10 mouse cellular contexts compared by ENCODE assay signal in genomic region chr17:35695289-35695688, GRCm38 (mm10). TPM values are rescaled to one million over a fixed set of nuclear protein-coding genes. Genes with fewer than 3 reads are reported as not detected.
DNase-seq lines count a peak whose midpoint lies in the region; ATAC-seq and TF ChIP-seq lines count a peak whose summit lies in the region.
"Had no signal": no experiment of that assay in that cellular context is flagged by ENCODE, and none has a peak within 500 bp of the region (broad histone marks: within the 10 kb centered on the region; RNA-seq: fewer than 3 reads in every experiment).

No protein-coding gene starts in this region.

- no peak for ATAC-seq in erythroid progenitor cell, adult 5-6 weeks (replicated peaks; ENCODE audit: low FRiP score, poor library complexity, severe bottlenecking)

- no peak for TF ChIP-seq POLR2A in CH12.LX (IDR thresholded peaks at IDR 0.05; ENCODE audit: low read depth, low read length)

- H3K36me3 ChIP-seq in CH12.LX (replicated peaks in 1 of 2; ENCODE audit: control insufficient read depth in 1 of 2, insufficient read depth in 1 of 2, low read length in 1 of 2) = peaks cover 2 to 5% of the 10 kb centered on the region in 2 experiments

- no peak for TF ChIP-seq EP300 in CH12.LX (IDR thresholded peaks at IDR 0.05; ENCODE audit: low read length)

- peaks cover 5 to 19% of the 10 kb centered on the region in 2 experiments; a peak in 3 of 4 replicates for H3K4me1 ChIP-seq in CH12.LX (ENCODE audit: control insufficient read depth in 1 of 2, insufficient read depth in 2 of 2)

- no peak overlapping the region for H3K4me2 ChIP-seq in CH12.LX (ENCODE audit: insufficient read depth, low read depth, poor library complexity, severe bottlenecking)

- TF ChIP-seq CTCF in layer of hippocampus, adult 2 months (conservative IDR thresholded peaks at IDR 0.05) = peak; percentile 78
- peak; percentile 14 to 54; a peak in 3 of 4 replicates for TF ChIP-seq CTCF in CH12.LX (conservative IDR thresholded peaks at IDR 0.05 in 1 of 2, IDR thresholded peaks at IDR 0.05 in 1 of 2; ENCODE audit: low read depth in 2 of 2, low read length in 2 of 2)

- H3K4me3 ChIP-seq in layer of hippocampus, adult 2 months = no peak overlapping the region
- no peak overlapping the region for H3K4me3 ChIP-seq in CH12.LX (replicated peaks in 1 of 3; ENCODE audit: low read depth in 2 of 3, low read length in 2 of 3, poor library complexity in 1 of 3)
- H3K4me3 ChIP-seq: erythroblast, embryonic 14.5 days had no signal

- peaks cover 5% of the 10 kb centered on the region for H3K9me3 ChIP-seq in CH12.LX (replicated peaks; ENCODE audit: low read length)

- TF ChIP-seq RAD21 in CH12.LX (IDR thresholded peaks at IDR 0.05; ENCODE audit: low read depth, low read length) = peak; percentile 10

- no peak overlapping the region for H3K27ac ChIP-seq in layer of hippocampus, adult 2 months
- no peak overlapping the region for H3K27ac ChIP-seq in CH12.LX (ENCODE audit: insufficient read depth, low read depth)

- in situ Hi-C loops in CH12.LX (cut with MboI; ENCODE audit: low pct_ligation_motif_present, low pct_unique_long_range_greater_than_20kb, low sequenced_read_pairs) = no loop called here

- dilution Hi-C loops in CH12.LX (cut with MboI; ENCODE audit: extremely low pct_ligation_motif_present, extremely low pct_unique_long_range_greater_than_20kb, low sequenced_read_pairs) = no loop called here

- H3K9ac ChIP-seq in CH12.LX (ENCODE audit: insufficient read depth, low read depth) = no peak overlapping the region

- H3K79me2 ChIP-seq in CH12.LX (replicated peaks; ENCODE audit: control insufficient read depth, extremely low read depth, insufficient read depth, poor library complexity, severe bottlenecking) = no peaks in the 10 kb centered on the region

- H3K27me3 ChIP-seq in CH12.LX (replicated peaks) = peaks cover 40% of the 10 kb centered on the region

- DNase-seq in adrenal gland, postnatal 25 days = peak; percentile 17
- DNase-seq in adrenal gland, postnatal 10 days = no peak
- DNase-seq in layer of hippocampus, adult 2 months (ENCODE audit: low spot score in 2 of 2) = no peak
- no peak for DNase-seq in layer of hippocampus, adult 9-10 months (ENCODE audit: low spot score)
- DNase-seq in CH12.LX (ENCODE audit: extremely low read depth) = peak; percentile 45
- peak; percentile 69 to 70 for DNase-seq in kidney, postnatal 25 days
- DNase-seq in ovary, postnatal 14 days (ENCODE audit: low spot score) = no peak

TF ChIP-seq in CH12.LX, 34 proteins besides CTCF, POLR2A, EP300 and RAD21:
- TF ChIP-seq MAZ (IDR thresholded peaks at IDR 0.05; ENCODE audit: low read depth, low read length) (no peak), SMC3 (IDR thresholded peaks at IDR 0.05; ENCODE audit: low read depth, low read length) (peak; percentile 30; the same call in 1 of the 2 replicates)

RNA-seq across cellular contexts. Expression of gene Ddr1, which starts 9.1 kb away (rescaled TPM):
- 41.7 and 54.6 TPM in 2 replicates for total RNA-seq in adrenal gland, postnatal 25 days (2021)
- total RNA-seq in adrenal gland, postnatal 10 days (2021) = 10 to 100 TPM; 33.7 to 39.6 TPM
- 10 to 100 TPM; 54.3 to 61.0 TPM for total RNA-seq in layer of hippocampus, adult 2 months (2021)
- 3.5 and 3.6 TPM in 2 replicates for total RNA-seq in CH12.LX (2012; rRNA removed)
- total RNA-seq in CH12.LX (2014; rRNA removed) = 0.83 and 1.3 TPM in 2 replicates
- 3.0 and 3.1 TPM in 2 replicates for polyA plus RNA-seq in CH12.LX (2012; ENCODE audit: insufficient read length, low read depth)
- not detected in 2 replicates for total RNA-seq in erythroid progenitor cell, adult 5-6 weeks (2015; ENCODE audit: low replicate concordance)
- total RNA-seq in erythroid progenitor cell, adult 5-6 weeks (2017; ENCODE audit: low replicate concordance) = 0.26 TPM in 1 of 2 replicates, not detected in the other
- polyA plus RNA-seq: erythroblast, embryonic 14.5 days had no signal

RNA-seq across cellular contexts. Expression of gene Gtf2h4, which starts 21.8 kb away (rescaled TPM):
- 22.4 and 26.9 TPM in 2 replicates for total RNA-seq in adrenal gland, postnatal 25 days (2021)
- 10 to 100 TPM; 27.6 to 32.2 TPM for total RNA-seq in adrenal gland, postnatal 10 days (2021)
- 10 to 100 TPM; 29.9 to 35.3 TPM for total RNA-seq in layer of hippocampus, adult 2 months (2021)
- 51.7 and 55.7 TPM in 2 replicates for total RNA-seq in CH12.LX (2012; rRNA removed)
- 35.3 and 40.7 TPM in 2 replicates for total RNA-seq in CH12.LX (2014; rRNA removed)
- polyA plus RNA-seq in CH12.LX (2012; ENCODE audit: insufficient read length, low read depth) = 40.0 and 40.4 TPM in 2 replicates
- total RNA-seq in erythroid progenitor cell, adult 5-6 weeks (2015; ENCODE audit: low replicate concordance) = 1.1 and 2.5 TPM in 2 replicates
- 3.6 and 6.3 TPM in 2 replicates for total RNA-seq in erythroid progenitor cell, adult 5-6 weeks (2017; ENCODE audit: low replicate concordance)

RNA-seq across cellular contexts. Expression of gene Vars2, which starts 27.9 kb away (rescaled TPM):
- total RNA-seq in adrenal gland, postnatal 25 days (2021) = 41.5 and 65.4 TPM in 2 replicates
- 10 to 100 TPM; 49.2 to 66.4 TPM for total RNA-seq in adrenal gland, postnatal 10 days (2021)
- total RNA-seq in layer of hippocampus, adult 2 months (2021) = 10 to 100 TPM; 32.4 to 47.3 TPM
- total RNA-seq in CH12.LX (2012; rRNA removed) (26.3 and 30.3 TPM in 2 replicates), CH12.LX (2014; rRNA removed) (14.0 and 16.5 TPM in 2 replicates)
- polyA plus RNA-seq in CH12.LX (2012; ENCODE audit: insufficient read length, low read depth) = 23.0 and 26.6 TPM in 2 replicates
- total RNA-seq in erythroid progenitor cell, adult 5-6 weeks (2015; ENCODE audit: low replicate concordance) = 2.5 TPM in 1 of 2 replicates, not detected in the other
- 0.23 and 0.77 TPM in 2 replicates for total RNA-seq in erythroid progenitor cell, adult 5-6 weeks (2017; ENCODE audit: low replicate concordance)

RNA-seq across cellular contexts. Expression of gene Mucl3, which starts 51.8 kb away (rescaled TPM):
- not detected in 2 replicates for total RNA-seq in adrenal gland, postnatal 25 days (2021)
- total RNA-seq in adrenal gland, postnatal 10 days (2021) = not detected
- not detected for total RNA-seq in layer of hippocampus, adult 2 months (2021)
- 0.80 and 1.3 TPM in 2 replicates for total RNA-seq in CH12.LX (2012; rRNA removed)
- 0.08 and 0.11 TPM in 2 replicates for total RNA-seq in CH12.LX (2014; rRNA removed)
- polyA plus RNA-seq in CH12.LX (2012; ENCODE audit: insufficient read length, low read depth) = 0.34 TPM in 2 replicates
- total RNA-seq in erythroid progenitor cell, adult 5-6 weeks (2015; ENCODE audit: low replicate concordance) = not detected in 2 replicates
- not detected in 2 replicates for total RNA-seq in erythroid progenitor cell, adult 5-6 weeks (2017; ENCODE audit: low replicate concordance)
- total RNA-seq: layer of hippocampus, adult 18-20 months had no signal
- polyA plus RNA-seq: erythroblast, embryonic 14.5 days had no signal

Comparison
In these comparisons a context has a peak if more than half of its experiments do, and no peak if none do; other contexts are left out.
1. DNase-seq: peak in adrenal gland, postnatal 25 days (single experiment), CH12.LX (single experiment) and kidney, postnatal 25 days (2 of 2); none in adrenal gland, postnatal 10 days (single experiment), layer of hippocampus, adult 2 months (0 of 2), layer of hippocampus, adult 9-10 months (single experiment) and ovary, postnatal 14 days (single experiment).
2. RNA of gene Vars2, which starts 27.9 kb away (total RNA-seq): 49.2 to 66.4 TPM in adrenal gland, postnatal 10 days, 41.5 to 65.4 TPM in adrenal gland, postnatal 25 days, 32.4 to 47.3 TPM in layer of hippocampus, adult 2 months and 14.0 to 30.3 TPM in CH12.LX; 0.23 to 2.5 TPM in erythroid progenitor cell, adult 5-6 weeks; every median in the first group is over 4 times any median in the second.